Mouse (Mus musculus): ENCODE data around the gene Tead3.

- TF ChIP-seq POLR2A (IDR thresholded peaks at IDR 0.05; ENCODE audit: insufficient read depth, low read depth, low read length) (no peak), EP300 (IDR thresholded peaks at IDR 0.05; ENCODE audit: insufficient read depth, low read depth, low read length) (no peak), CTCF (IDR thresholded peaks at IDR 0.05) (no peak)
Observed at GRCm38 (mm10) chr17:28300323-28300722, 50.3 kb downstream of the Tead3 start.
